Mouse (Mus musculus): Measurements from ENCODE around the gene Vmn2r109. TPM values are rescaled to one million over a fixed set of nuclear protein-coding genes. Genes with fewer than 3 reads are reported as not detected.
"Not testable (repeated sequence)": the region's sequence is repeated elsewhere in the genome, so short reads cannot be mapped to it uniquely, and the experiment has no call there.

Vmn2r109 gene
- total RNA-seq (2021), result not detected

- no peak for DNase-seq
Observed at GRCm38 (mm10) chr17:20564656-20565055, at the start of gene Vmn2r109. Gene Vmn2r109, minus strand, starts transcription at chr17:20564756.

GRCm38 (mm10) chr17:20596323-20596722, 31.8 kb upstream of the Vmn2r109 start, which contains the start of gene Vmn2r110:
Gene Vmn2r110, minus strand, starts transcription at chr17:20596423.
- DNase-seq, result no peak

- DNase-seq, result not testable (repeated sequence)
Observed at GRCm38 (mm10) chr17:20508247-20508646, 56.3 kb downstream of the Vmn2r109 start.

- no peak for DNase-seq
Observed at GRCm38 (mm10) chr17:20497858-20498257, 66.7 kb downstream of the Vmn2r109 start, which contains the start of gene Vmn1r225. Gene Vmn1r225, plus strand, starts transcription at chr17:20498158.

Other genes with a start within 250 kb of the Vmn2r109 start
- gene Vmn2r107, start 219.5 kb downstream of the Vmn2r109 start, total RNA-seq (2021), result not detected
- gene Vmn1r224, start 150.6 kb downstream of the Vmn2r109 start, total RNA-seq (2021), result not detected
- gene Vmn2r108, start 83.4 kb downstream of the Vmn2r109 start, total RNA-seq (2021), result under 1 TPM in 1 of 2 experiments, not detected in 1; 0.05 TPM
- gene Vmn1r225, start 66.6 kb downstream of the Vmn2r109 start, total RNA-seq (2021), result not detected
- not detected for gene Vmn2r110, start 31.7 kb upstream of the Vmn2r109 start, total RNA-seq (2021)
- not detected for gene Fpr-rs3, start 60.1 kb upstream of the Vmn2r109 start, total RNA-seq (2021)
- gene Vmn1r226, start 118.1 kb upstream of the Vmn2r109 start, total RNA-seq (2021), result not detected
- gene Vmn1r227, start 165.1 kb upstream of the Vmn2r109 start, total RNA-seq (2021), result not detected
- not detected for gene Vmn1r228, start 221.4 kb upstream of the Vmn2r109 start, total RNA-seq (2021)
- gene Vmn1r229, start 246.8 kb upstream of the Vmn2r109 start, total RNA-seq (2021), result under 1 TPM; 0.05 to 0.12 TPM

All from layer of hippocampus, postnatal 36 days (tissue).